Mouse (Mus musculus) spleen, adult 2 months (tissue): ENCODE data around the gene Igf2bp2.

ENCODE experiments used
- CTCF ChIP-seq: fragments of 200-500 bp; IDR thresholded peaks from 2 replicates; pipeline ENCODE4 v1.5.1; 2011; ENCODE audit warnings: mild to moderate bottlenecking, inconsistent platforms; ENCODE audit not compliant: insufficient read depth, insufficient read length, insufficient replicate concordance; ENCODE audit errors: extremely low read depth
- POLR2A ChIP-seq: fragments of 200-500 bp; IDR thresholded peaks from 2 replicates; pipeline ENCODE4 v1.6.1; 2011; ENCODE audit warnings: low read depth, low read length, inconsistent platforms

GRCm38 (mm10) chr16:22075829-22076619 is 87.1 kb downstream of the Igf2bp2 start:
- TF ChIP-seq POLR2A (no peak), CTCF (no peak)
